In genomic region chr17:33513874-33514273, GRCm38 (mm10) we compare ENCODE assay signal across 12 mouse cellular contexts. TPM values are rescaled to one million over a fixed set of nuclear protein-coding genes. Genes with fewer than 3 reads are reported as not detected.
DNase-seq lines count a peak whose midpoint lies in the region; ATAC-seq and TF ChIP-seq lines count a peak whose summit lies in the region.
"Had no signal": no experiment of that assay in that cellular context is flagged by ENCODE, and none has a peak within 500 bp of the region (broad histone marks: within the 10 kb centered on the region; RNA-seq: fewer than 3 reads in every experiment).

No protein-coding gene starts in this region.

- no peak overlapping the region for H3K4me3 ChIP-seq in liver, postnatal 0 days (ENCODE audit: low read depth, low read length)
- no peak overlapping the region for H3K4me3 ChIP-seq in liver, embryonic 12.5 days
- H3K4me3 ChIP-seq: stomach, embryonic 15.5 days had no signal

- no peak for TF ChIP-seq EP300 in liver, postnatal 0 days (IDR thresholded peaks at IDR 0.05; ENCODE audit: low read depth)

- no peak overlapping the region for H3K4me2 ChIP-seq in liver, postnatal 0 days (ENCODE audit: low read depth, low read length)
- H3K4me2 ChIP-seq in liver, embryonic 12.5 days = no peak overlapping the region
- H3K4me2 ChIP-seq: stomach, embryonic 15.5 days had no signal

- H3K36me3 ChIP-seq in liver, postnatal 0 days (replicated peaks; ENCODE audit: insufficient read depth, low read length) = no peaks in the 10 kb centered on the region
- H3K36me3 ChIP-seq in liver, embryonic 12.5 days = no peaks in the 10 kb centered on the region
- H3K36me3 ChIP-seq: stomach, embryonic 15.5 days had no signal

- no peak for ATAC-seq in liver, postnatal 0 days
- ATAC-seq in liver, embryonic 12.5 days = no peak
- ATAC-seq in megakaryocyte progenitor cell, adult 5-6 weeks (replicated peaks; ENCODE audit: poor library complexity) = peak; percentile 60; the same call in 1 of the 2 replicates

- peak; percentile 10 for DNase-seq in embryo, embryonic 10 days (ENCODE audit: low spot score)
- no peak for DNase-seq in embryo, embryonic 10.5 days (ENCODE audit: low spot score)
- DNase-seq in liver, postnatal 0 days = no peak
- DNase-seq in MEL-GATA-1-ER (ENCODE audit: extremely low read depth, low read depth) = peak; percentile 45
- DNase-seq in layer of hippocampus, adult 18-20 months (ENCODE audit: low spot score in 2 of 2) = no peak
- DNase-seq in urinary bladder, adult 2 months (ENCODE audit: low spot score) = no peak
- DNase-seq: adrenal gland, adult 2 months; heart, postnatal 10 days; kidney, adult 8-10 months had no signal

- no peaks in the 10 kb centered on the region; the same call in 1 of the 2 replicates for H3K4me1 ChIP-seq in liver, postnatal 0 days (ENCODE audit: insufficient read depth)
- H3K4me1 ChIP-seq in liver, embryonic 12.5 days = no peaks in the 10 kb centered on the region

- no peaks in the 10 kb centered on the region for H3K9me3 ChIP-seq in liver, postnatal 0 days (ENCODE audit: low read length)
- no peaks in the 10 kb centered on the region for H3K9me3 ChIP-seq in liver, embryonic 12.5 days (replicated peaks)
- H3K9me3 ChIP-seq: stomach, embryonic 15.5 days had no signal

- H3K27ac ChIP-seq in liver, postnatal 0 days (ENCODE audit: low read depth) = no peak overlapping the region
- H3K27ac ChIP-seq in liver, embryonic 12.5 days = no peak overlapping the region
- H3K27ac ChIP-seq: stomach, embryonic 15.5 days had no signal

- H3K9ac ChIP-seq in liver, postnatal 0 days (replicated peaks) = no peak overlapping the region
- no peak overlapping the region for H3K9ac ChIP-seq in liver, embryonic 12.5 days
- H3K9ac ChIP-seq: stomach, embryonic 15.5 days had no signal

- peak; percentile 54 for TF ChIP-seq CTCF in liver, postnatal 0 days (IDR thresholded peaks at IDR 0.05; ENCODE audit: low read depth)

- WGBS in liver, postnatal 0 days (ENCODE audit: insufficient replicate concordance) = 77% methylated on average over 5 of the region's 5 CpGs
- WGBS in liver, embryonic 12.5 days (ENCODE audit: insufficient replicate concordance) = 70% methylated on average over 5 of the region's 5 CpGs

- H3K27me3 ChIP-seq in liver, postnatal 0 days (ENCODE audit: insufficient read depth, low read length) = no peaks in the 10 kb centered on the region
- no peaks in the 10 kb centered on the region for H3K27me3 ChIP-seq in liver, embryonic 12.5 days (replicated peaks)
- H3K27me3 ChIP-seq: stomach, embryonic 15.5 days had no signal

RNA-seq across cellular contexts. Expression of gene Adamts10, which starts 10.1 kb away (rescaled TPM):
- polyA plus RNA-seq in liver, postnatal 0 days (2015; fragmentation: Nextera tagmentation; extraction: Ambion mirVana) = 3.2 and 3.5 TPM in 2 replicates
- 12.3 and 13.7 TPM in 2 replicates for polyA plus RNA-seq in liver, embryonic 12.5 days (2016; fragmentation: Nextera tagmentation; extraction: Ambion mirVana)
- 13.8 and 14.0 TPM in 2 replicates for total RNA-seq in megakaryocyte progenitor cell, adult 5-6 weeks (2015)
- 18.5 and 20.6 TPM in 2 replicates for total RNA-seq in megakaryocyte progenitor cell, adult 5-6 weeks (2017)
- total RNA-seq in layer of hippocampus, adult 18-20 months (2021) = 10 to 100 TPM; 18.7 to 20.3 TPM
- polyA plus RNA-seq in urinary bladder, adult 2 months (2012; rRNA removed) = 78.8 and 99.6 TPM in 2 replicates

RNA-seq across cellular contexts. Expression of gene Myo1f, which starts 41.6 kb away (rescaled TPM):
- polyA plus RNA-seq in liver, postnatal 0 days (2015; fragmentation: Nextera tagmentation; extraction: Ambion mirVana) = 7.1 and 9.5 TPM in 2 replicates
- 7.4 and 8.5 TPM in 2 replicates for polyA plus RNA-seq in liver, embryonic 12.5 days (2016; fragmentation: Nextera tagmentation; extraction: Ambion mirVana)
- 43.0 and 45.0 TPM in 2 replicates for total RNA-seq in megakaryocyte progenitor cell, adult 5-6 weeks (2015)
- total RNA-seq in megakaryocyte progenitor cell, adult 5-6 weeks (2017) = 96.4 and 121 TPM in 2 replicates
- 1 to 10 TPM; 1.3 to 2.8 TPM for total RNA-seq in layer of hippocampus, adult 18-20 months (2021)
- 6.4 and 6.5 TPM in 2 replicates for polyA plus RNA-seq in urinary bladder, adult 2 months (2012; rRNA removed)

Comparison
In these comparisons a context has a peak if more than half of its experiments do, and no peak if none do; other contexts are left out.
1. DNase-seq: peak in embryo, embryonic 10 days (single experiment) and MEL-GATA-1-ER (single experiment); none in embryo, embryonic 10.5 days (single experiment), liver, postnatal 0 days (single experiment), layer of hippocampus, adult 18-20 months (0 of 2) and urinary bladder, adult 2 months (single experiment).